Mouse (Mus musculus) natural killer cell, adult 2 months (primary cell): ENCODE data around the gene Egf.

ENCODE experiments used
- DNase-seq, 2 experiments: peaks; one replicate each; pipeline ENCODE4 v3.0.0; 2022; ENCODE audit warnings: low spot score in 2 of 2

Egf gene

DNA sequence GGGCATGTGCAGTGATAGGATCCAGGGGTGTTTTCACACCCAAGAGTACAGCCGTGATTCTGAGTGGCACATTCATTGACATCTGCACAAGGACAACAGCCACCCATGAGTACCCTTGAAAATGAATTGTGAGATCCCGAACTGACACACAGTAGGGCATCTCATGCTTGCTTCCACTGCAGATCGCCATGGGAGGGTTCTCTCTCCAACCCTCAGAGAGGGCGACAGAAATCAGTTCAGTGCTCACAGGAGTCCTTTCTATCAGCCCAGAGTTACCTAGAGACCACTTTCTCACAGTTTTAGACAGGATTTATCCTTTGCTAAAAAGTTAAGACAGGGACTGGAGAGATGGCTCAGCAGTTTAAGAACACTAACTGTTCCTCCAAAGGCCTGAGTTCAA lies 31.8 kb downstream of the Egf start:
- no peak for DNase-seq

DNA sequence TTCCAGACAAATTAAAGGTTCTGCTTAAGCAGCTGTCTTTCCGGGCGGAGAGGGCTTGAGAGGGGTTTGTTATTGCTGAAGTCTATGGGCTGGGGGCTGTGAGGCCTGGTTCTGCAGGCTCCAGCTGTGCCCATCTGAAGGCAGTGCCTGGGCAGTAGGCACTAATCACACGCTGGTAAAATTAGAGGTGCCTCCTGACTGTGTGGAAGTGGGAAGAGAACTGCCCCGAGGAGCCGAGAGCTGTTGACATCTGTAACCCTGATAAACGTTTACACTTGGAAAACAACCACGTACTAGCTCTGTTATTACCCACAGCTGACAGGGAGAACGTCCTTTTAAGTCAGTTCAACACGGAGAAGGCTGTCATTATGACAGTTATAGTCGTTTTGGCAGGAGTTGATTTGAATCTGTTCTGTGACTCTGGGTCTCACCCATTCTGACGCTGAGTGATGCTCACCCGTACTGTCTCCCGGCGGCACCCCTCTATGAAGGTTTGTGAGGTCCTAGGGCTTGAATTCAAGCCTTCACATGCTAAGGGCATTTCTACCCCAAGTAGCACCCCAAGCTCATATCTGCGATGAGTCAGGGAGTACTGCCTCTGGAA lies 40.5 kb downstream of the Egf start:
- no peak for DNase-seq

DNA sequence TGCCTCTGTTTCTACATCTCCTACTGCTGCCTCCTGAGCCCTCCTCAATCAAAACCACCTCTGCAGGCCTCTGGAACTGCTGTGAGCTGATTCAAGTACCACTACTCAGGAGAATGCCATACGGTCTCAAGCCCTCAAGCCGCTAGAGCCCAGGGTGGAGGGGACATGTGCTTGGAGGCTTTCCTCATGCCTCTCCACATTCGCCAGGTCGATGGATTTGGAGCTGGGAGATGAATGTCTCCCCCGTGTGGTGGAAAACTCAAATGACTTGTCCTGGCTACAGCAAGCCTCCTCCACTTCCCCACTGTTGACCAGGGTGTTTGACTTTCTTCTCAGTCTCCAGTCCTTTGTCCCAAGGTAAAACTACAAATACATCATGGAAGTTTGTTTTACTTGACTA lies 47.0 kb downstream of the Egf start:
- no peak for DNase-seq

DNA sequence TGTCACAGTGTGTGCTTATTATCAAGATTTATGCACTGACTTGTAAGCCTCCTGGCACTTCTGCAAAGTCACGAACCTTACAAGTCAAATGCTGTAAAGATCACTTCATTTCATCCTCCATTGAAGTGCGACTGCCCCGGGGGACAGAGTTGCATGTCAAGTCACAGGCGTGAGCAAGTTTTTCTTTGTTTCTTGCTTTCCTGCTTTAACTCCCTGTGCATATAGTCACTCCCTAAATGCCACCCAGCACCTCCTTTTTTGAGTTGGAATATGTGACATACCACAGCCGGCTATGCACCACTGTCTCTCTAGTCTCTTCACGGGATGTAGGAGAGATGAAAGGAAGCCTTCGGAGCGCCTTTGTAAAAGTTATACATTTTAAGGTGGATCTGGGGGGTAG lies 56.2 kb downstream of the Egf start:
- no peak for DNase-seq

- no peak for DNase-seq
Measured at GRCm38 (mm10) chr3:129698365-129698764, 56.8 kb downstream of the Egf start.

DNA sequence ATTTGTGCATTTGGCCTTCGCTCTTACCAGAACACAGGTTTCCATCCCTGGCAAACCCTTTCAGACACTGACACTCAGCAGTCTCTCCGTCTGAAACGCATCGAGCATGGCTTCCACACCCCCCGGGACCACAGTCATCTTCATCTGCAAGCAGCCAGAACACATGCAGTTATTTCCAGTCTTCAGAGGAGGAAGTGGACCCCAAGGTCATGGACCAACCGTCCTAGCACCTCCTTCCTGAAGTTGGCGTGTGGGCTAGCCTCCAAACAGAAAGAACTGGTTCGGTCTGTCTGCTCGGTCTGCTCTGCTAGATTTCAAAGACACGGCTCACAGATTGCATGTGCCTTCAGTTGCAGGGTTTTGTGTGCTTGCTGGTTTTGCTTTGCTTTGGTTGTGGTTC lies 57.4 kb downstream of the Egf start:
- no peak for DNase-seq

DNA sequence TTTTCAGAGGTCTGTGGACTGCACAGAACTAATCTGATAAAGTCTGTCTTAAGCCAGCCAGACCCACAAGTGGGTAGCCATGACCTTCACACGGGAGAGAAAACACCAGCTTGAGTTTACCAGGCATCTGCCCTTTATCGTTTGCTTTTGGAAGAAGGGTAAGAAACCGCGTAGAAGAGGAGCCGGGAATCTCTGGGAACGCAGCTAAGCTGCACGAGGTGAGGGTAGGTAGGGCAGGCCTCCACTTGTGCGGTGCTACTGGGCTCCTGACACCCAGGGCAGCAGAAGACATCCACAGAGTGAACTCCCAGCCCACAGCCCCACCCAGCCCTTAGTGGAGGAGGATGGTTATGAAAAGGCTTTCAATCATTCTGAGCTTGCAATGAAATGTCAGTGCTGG lies 59.2 kb downstream of the Egf start:
- DNase-seq, result no peak

- DNase-seq, result no peak
Measured at GRCm38 (mm10) chr3:129693581-129693980, 61.5 kb downstream of the Egf start.

DNA sequence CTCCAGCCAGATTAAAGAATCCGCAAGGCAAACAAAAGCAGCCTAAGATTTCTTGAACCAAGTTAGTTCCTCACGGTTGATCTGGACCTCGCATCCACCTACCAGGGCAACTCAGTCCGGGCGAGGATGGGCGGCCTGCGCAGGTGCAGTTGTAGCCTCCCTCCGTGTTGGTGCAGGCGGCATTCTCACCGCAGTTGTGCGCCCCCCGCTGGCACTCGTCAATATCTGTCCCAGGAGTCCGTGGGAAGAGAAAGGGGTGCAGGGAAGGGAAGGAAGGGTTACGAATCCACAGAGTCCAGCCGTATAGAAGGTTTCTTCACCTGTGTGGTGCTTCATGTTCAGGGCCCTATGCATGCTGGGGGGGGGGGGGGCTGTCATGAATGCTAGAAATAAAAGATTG lies 62.3 kb downstream of the Egf start:
- DNase-seq, result no peak

DNA sequence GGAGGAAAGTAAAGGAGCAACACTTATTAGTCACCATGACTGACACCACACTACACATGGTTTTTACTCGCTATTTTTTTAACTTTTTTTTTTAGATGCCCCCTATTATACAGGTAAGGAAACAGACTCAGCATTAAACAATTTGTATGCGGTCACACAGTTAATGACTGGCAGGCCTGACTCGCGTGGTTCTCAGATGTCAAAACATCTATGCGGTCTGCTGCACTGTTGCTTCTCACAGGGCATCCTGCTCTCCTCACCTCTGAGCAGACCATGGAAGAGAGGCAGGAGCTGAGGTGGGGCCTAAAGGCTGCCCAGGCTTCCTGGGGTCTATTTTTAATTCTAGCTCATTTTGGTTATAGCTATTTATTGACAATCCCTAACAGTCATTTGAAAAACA lies 67.7 kb downstream of the Egf start:
- no peak for DNase-seq

DNA sequence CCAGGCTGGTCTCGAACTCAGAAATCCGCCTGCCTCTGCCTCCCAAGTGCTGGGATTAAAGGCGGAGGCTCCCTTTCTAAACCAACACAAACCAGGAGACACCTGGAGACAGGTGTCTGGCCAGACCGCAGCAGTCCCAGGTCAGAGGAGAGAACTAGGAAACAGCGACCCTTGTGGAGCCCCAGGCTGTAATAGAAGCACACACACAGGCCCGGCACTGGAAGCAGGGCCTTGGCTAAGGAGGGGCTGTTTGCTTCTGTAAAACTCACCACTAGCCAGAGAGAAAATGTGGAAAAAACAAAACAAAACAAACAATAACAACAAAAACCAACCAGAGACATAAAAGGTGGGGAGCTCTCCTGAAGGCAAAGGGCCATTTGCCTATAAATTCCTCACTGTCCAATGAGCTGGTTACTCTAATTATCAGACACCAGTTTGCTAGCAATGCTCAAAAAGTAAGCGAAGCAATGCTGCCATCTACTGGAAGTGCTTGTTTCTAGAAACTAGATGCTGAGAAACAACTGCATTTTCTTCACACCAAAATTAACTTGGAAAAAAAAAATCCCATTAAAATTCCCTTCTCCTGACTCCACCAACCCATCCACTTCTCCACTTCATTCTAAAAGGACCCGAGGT lies 68.3 kb downstream of the Egf start:
- peak; percentile 29 to 49 for DNase-seq

DNA sequence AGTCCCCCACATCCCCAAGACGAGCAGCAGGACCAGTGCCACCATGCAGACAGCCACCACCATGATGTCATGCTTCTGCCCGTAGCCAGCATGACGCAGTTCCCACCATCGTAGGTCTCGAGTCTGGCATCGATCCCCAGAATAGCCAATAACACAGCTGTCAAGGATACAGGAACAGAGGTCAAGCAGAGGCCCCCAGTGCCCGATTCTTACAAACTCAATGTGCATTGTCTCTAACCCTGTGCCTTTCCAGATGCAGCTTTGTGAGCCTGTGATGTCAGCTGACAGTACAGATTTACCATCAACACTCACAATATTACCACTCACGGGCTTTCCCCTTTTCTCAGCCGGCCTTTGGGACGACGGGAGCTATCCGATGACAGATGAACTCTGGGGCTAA lies 68.9 kb downstream of the Egf start:
- no peak for DNase-seq

- no peak for DNase-seq
Measured at GRCm38 (mm10) chr3:129683060-129683679, 71.9 kb downstream of the Egf start.

- DNase-seq, result no peak
Measured at GRCm38 (mm10) chr3:129682389-129682788, 72.7 kb downstream of the Egf start.

DNA sequence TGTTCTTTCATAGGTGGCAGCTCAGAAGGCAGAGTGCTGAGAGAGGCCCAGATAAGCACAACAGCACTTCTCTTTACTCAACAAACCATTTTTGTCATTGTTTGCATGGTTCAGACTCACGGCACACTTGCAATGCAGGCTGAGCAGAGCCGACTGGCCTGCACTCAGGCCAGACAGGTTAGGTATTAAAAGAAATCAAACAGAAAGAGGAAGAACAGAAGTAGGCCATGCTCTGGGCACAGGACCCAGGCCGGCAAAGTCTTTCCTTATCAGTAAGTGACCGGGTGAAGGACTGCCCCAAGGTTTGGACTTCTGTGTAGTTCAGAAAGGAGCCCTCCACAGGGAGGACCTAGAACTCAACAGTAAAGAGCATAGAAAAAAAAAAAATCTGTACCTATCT lies 73.3 kb downstream of the Egf start:
- DNase-seq, result no peak

DNA sequence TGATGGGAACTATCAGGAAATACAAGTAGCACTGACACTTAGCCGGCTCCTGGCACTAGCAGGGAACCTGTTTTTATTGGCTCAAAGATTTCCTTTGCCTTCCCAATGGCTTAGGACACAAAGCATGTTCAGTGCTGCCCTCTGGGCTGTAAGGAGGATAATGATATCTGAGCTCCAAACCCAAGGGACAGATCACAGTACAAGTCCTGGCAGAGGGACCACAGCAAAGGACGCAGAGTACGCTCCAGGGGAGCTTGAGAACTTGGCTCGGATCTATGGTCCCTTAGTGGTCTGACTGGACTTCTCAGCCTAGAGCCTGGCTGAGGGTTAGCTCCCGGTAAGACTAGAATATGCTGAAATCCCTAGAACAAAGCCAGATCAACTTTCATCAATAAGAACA lies 74.9 kb downstream of the Egf start:
- DNase-seq, result no peak

DNA sequence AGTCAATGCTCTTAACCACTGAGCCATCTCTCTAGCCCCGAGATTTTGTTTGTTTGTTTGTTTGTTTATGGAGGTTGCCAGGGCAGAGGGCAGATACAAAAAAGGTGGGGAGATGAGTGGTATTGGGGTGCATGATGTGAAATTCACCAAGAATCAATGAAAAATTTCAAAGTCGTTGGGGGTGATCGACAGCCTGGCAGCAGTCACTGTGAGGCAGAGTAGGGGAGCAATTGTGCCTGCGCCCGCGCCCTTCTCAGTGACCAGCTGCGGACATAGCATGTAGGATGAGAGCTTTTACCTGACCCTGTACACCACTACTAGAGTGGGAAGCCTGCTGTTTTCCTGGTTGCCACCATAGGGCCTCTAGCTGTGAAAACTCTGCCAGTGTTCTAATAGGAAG lies 79.2 kb downstream of the Egf start:
- no peak for DNase-seq

- DNase-seq, result no peak
Measured at GRCm38 (mm10) chr3:129663906-129664305, 91.2 kb downstream of the Egf start.

DNA sequence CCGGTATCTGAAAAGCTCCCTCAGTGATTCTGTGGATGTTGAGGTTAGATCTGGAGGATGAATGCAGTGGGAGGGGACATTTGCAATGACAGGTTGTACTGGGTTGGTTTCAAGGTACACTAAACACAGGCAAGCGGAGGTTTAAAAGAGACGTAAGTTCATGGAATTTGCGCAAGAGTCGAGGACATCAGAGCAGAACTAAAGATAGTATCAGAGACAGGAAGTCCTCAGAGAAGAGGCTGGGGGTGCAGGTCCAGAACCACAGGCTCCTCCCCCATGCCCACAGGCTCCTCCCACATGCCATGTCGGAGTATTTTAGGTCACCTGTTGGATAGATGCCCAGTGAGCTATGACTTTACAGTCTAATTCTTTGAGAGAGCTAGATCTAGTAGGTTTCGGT lies 96.3 kb downstream of the Egf start:
- peak; percentile 35 to 53 for DNase-seq

DNA sequence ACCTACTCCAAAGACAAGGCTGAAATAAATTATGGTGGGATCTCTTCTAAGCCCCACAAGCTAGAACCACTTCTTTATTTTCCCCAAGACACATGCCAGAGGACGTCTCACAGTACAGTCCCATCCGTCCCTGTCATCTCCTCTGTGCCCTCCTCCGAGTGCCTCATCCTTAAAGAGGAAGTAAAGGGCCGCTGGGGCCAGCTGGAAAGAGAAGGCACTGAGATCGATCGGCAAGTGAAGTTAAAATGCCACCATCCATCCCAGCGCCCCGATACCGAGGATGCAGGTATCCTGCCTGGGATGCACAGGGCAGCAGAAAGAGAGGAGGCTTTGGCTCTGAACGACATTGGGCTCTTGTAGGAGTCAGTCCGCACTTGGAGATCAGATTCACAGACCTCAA lies 97.3 kb downstream of the Egf start:
- no peak for DNase-seq

DNA sequence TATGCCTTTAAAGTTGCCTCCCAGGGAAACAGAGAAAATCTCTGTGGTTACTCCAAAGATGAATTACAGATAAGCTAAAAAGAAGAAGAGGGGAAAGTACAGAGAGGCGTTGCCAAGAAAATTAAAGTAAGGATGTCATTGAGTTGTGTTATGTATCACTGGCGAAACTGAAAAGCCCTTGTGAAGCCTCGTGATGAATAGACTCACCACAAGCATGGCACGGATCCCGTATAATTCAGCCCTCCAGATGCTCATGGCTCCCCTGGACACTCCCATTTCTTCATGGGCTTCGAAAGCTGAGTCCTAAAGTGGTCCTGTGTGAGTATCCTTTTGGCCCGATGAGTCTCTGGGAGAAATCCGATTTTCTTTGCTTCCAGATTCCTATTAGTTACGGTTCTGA lies 97.9 kb downstream of the Egf start:
- DNase-seq, result no peak

DNA sequence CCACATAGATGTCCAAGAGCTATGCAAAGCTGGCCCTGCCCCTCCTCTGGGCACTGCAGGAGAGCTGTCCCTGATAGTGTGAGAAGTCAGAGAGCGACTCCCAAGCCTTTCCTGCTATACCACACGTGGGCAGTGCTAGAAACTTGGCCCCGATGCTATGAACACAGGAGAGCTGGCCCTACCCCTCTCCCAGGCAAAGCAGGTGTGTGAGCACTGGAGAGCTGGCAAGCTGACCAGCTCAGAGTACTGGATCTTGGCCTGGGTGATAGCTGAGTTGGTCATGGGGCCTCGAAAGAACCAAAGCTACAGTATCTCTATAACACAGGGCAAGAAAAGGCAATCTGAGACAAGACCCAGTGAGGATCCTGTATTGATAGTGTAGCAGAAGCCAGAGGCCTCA lies 98.6 kb downstream of the Egf start:
- no peak for DNase-seq

- DNase-seq, result peak; percentile 5 to 22
Measured at GRCm38 (mm10) chr3:129652476-129652875, 102.6 kb downstream of the Egf start.

GRCm38 (mm10) chr3:129651765-129652164 lies 103.4 kb downstream of the Egf start:
- no peak for DNase-seq
